Mouse (Mus musculus) cerebellum, adult 11 months (tissue): ENCODE data around the gene Prpf8.
"Not testable (repeated sequence)": the region's sequence is repeated elsewhere in the genome, so short reads cannot be mapped to it uniquely, and the experiment has no call there.

Source experiments
- DNase-seq: peaks from one replicate; pipeline ENCODE4 v3.0.0; 2022

The Prpf8 gene

GRCm38 (mm10) chr11:75486601-75487285 lies at the start of gene Prpf8:
Gene Prpf8 (plus strand): TSS chr11:75486816.
- DNase-seq = peak; percentile 96

GRCm38 (mm10) chr11:75438194-75438593 lies 48.4 kb upstream of the Prpf8 start:
- DNase-seq = no peak

GRCm38 (mm10) chr11:75438804-75439203 lies 47.8 kb upstream of the Prpf8 start:
- DNase-seq = no peak

- DNase-seq = no peak
Observed at GRCm38 (mm10) chr11:75439363-75439762, 47.3 kb upstream of the Prpf8 start, which contains the start of gene Serpinf2. Gene Serpinf2 (minus strand): TSS chr11:75439591.

GRCm38 (mm10) chr11:75439951-75440350 lies 46.7 kb upstream of the Prpf8 start:
- no peak for DNase-seq

- DNase-seq = no peak
Observed at GRCm38 (mm10) chr11:75441034-75441433, 45.6 kb upstream of the Prpf8 start.

GRCm38 (mm10) chr11:75441601-75442000 lies 45.0 kb upstream of the Prpf8 start:
- peak; percentile 35 for DNase-seq

- no peak for DNase-seq
Observed at GRCm38 (mm10) chr11:75443711-75444110, 42.9 kb upstream of the Prpf8 start.

- DNase-seq = no peak
Observed at GRCm38 (mm10) chr11:75448575-75448974, 38.0 kb upstream of the Prpf8 start.

DNA sequence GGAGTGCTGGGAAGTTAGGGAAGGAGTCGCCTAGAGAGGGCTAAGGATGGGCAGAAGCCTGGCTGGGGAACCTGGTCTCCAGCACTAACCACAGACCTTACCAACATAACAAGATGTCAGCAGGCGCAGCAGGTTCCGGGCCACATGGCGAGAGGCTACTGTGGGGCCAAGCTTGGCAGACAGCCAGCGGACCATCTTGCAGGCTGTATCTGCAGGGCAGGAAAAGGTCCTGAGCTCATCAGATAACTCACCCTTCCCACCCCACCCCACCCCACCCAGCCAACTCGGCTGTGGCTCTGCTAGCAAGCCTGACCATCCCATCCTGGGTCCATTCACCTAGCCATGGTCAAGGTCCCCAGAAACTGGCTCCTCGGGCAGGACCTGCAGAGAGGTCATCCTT lies 36.9 kb upstream of the Prpf8 start:
- DNase-seq = peak; percentile 52

DNA sequence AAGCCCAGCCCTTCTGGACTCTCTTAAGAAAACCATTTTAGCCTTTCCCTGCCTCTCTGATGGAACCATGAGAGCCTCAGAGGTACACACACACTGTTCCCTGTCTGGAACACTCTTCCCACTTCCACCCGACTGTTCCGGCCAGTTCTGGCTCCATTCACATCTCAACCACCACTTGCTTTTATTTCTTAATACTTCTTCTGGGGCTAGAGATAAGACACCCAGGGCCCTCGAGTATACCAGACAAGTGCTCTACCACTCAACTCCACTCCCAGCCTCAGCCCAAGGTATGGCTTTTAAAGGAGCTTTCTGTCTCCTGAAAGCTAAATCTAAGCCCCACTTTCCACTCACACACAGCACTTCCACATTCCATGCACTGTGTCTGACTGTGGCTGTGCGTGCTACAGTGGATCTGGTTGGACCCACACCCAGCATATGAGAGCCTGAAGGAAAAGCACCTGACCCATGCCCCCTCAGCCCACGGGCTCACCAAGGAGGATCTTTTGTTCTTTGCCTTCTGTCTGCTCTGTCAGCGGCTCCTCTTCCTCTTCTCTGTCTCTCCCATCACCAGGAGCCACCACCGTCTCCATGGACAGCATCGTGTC lies 36.2 kb upstream of the Prpf8 start:
- DNase-seq = no peak

- DNase-seq = no peak
Observed at GRCm38 (mm10) chr11:75450936-75451335, 35.7 kb upstream of the Prpf8 start.

GRCm38 (mm10) chr11:75452081-75452480 lies 34.5 kb upstream of the Prpf8 start:
- DNase-seq = no peak

GRCm38 (mm10) chr11:75452812-75453557 lies 33.6 kb upstream of the Prpf8 start:
- DNase-seq = no peak

DNA sequence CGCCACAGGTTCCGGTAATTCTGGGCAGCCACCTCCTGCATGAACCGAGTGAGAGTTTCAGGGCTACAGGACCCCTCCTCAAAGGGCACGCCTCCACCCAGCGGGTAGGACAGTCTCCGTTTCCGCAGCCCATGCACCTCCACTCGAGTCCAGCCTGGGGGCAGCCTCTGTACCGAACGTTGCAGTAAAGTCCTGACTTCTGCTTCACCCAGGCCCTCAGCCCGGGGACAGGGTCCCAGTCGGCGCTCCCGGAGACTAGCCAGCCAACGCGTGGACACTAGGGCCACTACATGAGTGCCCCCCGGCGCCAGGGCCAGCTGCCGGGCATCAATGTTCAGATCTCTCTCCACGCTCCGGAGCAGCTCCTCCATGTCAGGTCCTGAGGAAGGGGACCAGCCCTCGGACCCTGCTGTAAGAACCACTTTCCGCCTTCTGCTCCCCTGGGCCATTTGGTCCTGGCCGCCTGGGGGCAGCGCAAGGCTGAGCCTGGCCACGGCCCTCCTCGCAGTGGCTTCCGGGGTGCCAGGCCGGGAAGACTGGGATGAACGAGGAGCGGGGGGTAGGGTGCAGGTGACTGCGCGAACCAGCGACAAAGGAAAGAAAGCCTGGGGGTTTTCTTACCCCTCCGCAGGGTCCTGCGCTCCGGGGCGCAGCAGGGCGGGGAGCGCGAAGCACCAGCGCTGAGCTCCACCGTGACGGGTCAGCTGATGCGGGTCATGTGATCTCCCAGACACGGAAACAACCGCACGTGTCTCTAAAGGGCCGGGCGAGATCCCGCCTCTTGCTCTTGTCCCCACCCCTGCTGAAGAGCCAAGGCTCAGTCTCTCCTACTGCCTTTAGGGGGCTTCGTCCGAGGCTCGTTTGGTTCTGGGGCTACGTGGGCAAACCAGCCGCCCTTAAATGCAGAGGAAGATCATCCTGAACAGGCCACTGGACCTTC lies 32.4 kb upstream of the Prpf8 start, which contains the start of gene Wdr81:
Gene Wdr81 (minus strand): TSS at position 727 of the 940 bp plus-strand sequence.
- peak; percentile 72 for DNase-seq

DNA sequence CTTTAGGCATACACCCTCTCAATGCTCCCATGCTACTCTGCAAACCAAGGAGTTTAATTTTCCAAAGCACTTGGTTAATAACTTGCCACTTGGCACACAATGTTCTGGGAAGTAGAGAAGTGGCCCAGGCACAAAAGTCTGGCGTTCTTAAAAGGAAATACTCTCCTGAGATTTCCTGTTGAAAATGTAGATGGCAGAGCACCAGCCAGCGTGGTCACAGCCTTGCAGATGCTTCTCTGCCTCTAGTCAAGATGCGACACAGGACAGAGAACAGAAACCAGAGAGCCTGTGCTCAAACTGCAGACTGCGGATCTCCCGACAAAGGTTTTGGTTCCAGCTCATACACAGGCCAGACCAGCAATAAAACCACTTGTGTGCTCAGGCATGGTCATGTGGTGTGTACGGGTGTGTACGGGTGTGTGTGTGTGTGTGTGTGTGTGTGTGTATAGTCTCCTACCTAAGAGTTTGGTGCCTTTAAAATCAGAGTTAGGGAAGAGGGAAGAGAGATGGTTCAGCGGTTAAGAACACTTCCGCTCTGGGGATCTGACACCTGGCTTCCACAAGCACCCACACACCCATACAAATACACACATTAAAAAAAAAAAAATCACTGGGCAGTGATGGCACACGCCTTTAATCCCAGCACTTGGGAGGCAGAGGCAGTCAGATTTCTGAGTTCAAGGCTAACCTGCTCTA lies 31.4 kb upstream of the Prpf8 start:
- no peak for DNase-seq

- not testable (repeated sequence) for DNase-seq
Observed at GRCm38 (mm10) chr11:75455971-75456370, 30.6 kb upstream of the Prpf8 start.

GRCm38 (mm10) chr11:75456440-75456871 lies 30.2 kb upstream of the Prpf8 start:
- DNase-seq = no peak

DNA sequence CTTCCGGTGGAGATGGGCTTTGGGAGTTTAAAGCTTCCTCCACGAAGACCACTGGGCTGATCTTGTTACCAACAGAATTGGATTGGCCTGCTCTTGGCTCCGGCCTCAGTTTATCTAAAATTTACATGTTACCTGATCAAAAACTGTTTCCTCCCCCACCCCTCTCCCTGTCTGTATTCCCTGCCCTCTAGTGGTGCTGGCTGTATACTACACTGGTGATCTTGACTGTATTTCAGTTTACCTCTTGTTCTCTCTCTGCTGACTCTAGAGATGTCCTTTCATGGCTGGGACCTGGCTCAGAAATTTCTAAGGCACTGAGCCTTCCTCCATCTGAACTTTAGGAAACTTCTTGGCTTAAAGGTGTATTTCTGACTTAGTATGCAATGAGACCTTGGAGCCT lies 28.4 kb upstream of the Prpf8 start:
- no peak for DNase-seq

GRCm38 (mm10) chr11:75458628-75459041 lies 28.0 kb upstream of the Prpf8 start:
- DNase-seq = no peak

DNA sequence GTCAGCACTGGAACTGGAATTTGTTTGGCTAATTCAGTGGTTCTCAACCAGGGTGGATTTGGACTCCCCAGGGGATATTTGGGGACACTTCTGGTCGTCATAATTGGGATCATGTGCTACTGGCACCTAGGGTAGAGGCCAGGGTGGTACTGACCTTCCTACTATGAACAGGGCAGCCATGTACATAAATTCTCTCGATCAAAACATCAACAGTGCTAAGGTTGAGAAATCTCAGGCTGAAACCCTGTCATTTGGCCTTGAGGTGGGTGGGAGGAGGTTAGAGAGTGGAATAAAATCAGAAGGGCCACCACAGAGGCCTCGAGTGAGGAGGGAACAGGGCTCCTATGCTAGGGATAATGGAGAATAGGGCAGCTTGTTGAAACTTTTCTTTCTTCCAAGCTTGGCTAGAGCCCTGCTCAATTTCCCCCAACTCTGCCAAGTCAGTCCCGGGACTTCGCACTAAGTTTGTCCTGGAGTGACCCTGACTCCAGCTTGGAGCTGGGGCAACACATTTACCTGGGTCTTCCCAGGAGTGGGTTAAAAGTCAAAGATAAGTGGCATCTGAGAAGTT lies 27.4 kb upstream of the Prpf8 start:
- DNase-seq = no peak

DNA sequence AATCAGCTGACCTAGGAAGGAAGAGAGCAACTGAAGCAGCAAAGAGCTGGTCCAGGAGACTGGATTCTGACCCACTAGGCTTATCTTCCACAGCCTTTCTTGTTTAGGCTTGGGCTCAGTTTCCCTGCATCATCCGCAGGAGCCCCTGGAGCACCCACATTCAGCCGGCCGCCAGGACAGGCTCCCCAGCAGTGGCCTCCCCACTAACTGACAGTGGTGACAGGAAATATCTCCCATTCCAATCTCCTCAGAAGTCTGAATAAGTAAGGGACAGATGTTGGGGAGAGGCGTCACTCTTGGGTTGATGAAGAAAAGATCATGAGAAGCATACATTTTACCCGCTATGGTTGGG lies 26.9 kb upstream of the Prpf8 start:
- DNase-seq = no peak
